Mouse (Mus musculus): ENCODE measurements around the gene Cers3.

DNA sequence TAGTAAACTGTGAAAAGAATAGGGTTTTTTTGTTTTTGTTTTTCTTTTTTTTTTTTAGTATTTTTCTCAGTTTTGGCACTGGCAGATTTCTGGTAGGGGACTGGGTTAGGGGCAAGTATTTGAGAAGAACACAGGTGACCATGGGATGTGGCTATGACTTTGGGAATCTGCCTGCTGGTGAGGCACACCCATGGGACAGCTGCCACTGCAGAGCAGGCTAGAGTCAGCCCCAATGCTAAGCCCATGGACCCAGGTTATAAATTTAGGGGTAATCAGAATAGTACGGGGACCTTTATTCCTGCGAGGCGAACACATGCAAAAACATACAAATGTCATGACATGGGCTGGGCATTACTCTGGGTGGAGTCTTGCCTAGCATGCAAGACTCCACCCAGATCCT is 47.7 kb downstream of the Cers3 start:
- TF ChIP-seq POLR2A (IDR thresholded peaks at IDR 0.05; ENCODE audit: borderline replicate concordance, extremely low read depth, insufficient read depth, insufficient read length, poor library complexity, severe bottlenecking): no peak
- no peak for TF ChIP-seq CTCF (IDR thresholded peaks at IDR 0.05; ENCODE audit: borderline replicate concordance, extremely low read depth, insufficient read depth, insufficient read length)
